Mouse (Mus musculus): ENCODE results near the gene Mc1r. TPM values are rescaled to one million over a fixed set of nuclear protein-coding genes. Genes with fewer than 3 reads are reported as not detected.
"Not testable (repeated sequence)": the region's sequence is repeated elsewhere in the genome, so short reads cannot be mapped to it uniquely, and the experiment has no call there.

The Mc1r gene
- polyA plus RNA-seq, 1 experiment, result not detected

DNA sequence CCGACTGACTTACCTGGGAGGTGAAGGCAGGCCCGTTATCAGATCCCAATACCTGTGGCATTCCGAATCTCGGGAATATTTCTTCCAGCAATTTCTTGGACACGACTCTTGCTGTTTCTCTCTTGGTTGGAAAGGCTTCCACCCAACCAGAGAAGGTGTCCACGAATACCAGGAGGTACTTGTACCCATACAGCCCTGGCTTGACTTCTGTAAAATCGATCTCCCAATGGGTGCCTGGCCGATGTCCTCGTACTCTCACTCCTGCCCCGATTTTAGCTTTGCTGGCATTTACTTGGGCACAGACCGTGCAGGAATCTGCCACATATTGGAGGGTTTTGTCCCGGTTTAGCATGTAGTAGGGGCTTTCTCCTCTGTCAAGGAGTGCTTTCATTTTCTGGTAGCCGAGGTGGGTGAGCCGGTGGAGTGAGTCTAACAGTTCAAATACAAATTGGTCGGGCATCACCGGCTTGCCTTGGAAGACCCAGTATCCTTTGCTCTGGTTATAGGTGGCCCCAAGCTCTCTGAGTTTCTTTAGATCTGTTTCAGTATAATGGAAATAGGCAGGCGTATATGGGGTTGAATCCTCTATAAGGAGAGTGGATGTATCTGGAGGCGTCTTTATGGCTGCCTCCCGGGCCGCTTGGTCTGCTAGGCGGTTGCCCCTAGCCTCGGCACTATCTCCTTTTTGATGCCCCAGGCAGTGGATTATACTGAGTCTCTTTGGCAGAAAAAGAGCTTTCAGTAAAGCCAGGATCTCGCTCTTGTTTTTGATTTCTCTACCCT is 22.2 kb downstream of the Mc1r start:
- Histone ChIP-seq H3K4me3 (ENCODE audit: insufficient read depth, low read length) (no peak overlapping the region), H3K4me1 (ENCODE audit: control insufficient read depth, insufficient read depth, low read length) (no peaks in the 10 kb centered on the region), H3K27ac (ENCODE audit: insufficient read depth, low read depth, low read length) (no peak overlapping the region)
- no peak for TF ChIP-seq POLR2A (IDR thresholded peaks at IDR 0.05; ENCODE audit: borderline replicate concordance, low read depth, low read length)
- no peak for TF ChIP-seq CTCF (IDR thresholded peaks at IDR 0.05; ENCODE audit: low read depth, low read length)

DNA sequence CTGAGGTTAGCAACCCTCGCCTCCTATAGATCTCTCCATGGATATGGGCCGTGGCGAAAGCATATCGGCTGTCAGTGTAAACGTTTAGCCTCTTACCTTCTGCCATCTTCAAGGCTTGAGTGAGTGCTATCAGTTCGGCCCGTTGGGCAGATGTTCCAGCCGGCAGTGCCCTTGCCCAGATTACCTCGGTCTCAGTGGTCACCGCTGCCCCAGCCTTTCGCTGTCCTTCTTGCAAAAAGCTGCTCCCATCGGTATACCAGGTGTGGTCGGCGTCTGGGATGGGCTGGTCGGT is 22.8 kb downstream of the Mc1r start:
- not testable (repeated sequence) for H3K27ac ChIP-seq (ENCODE audit: insufficient read depth, low read depth, low read length); H3K4me1 ChIP-seq (ENCODE audit: control insufficient read depth, insufficient read depth, low read length); H3K4me3 ChIP-seq (ENCODE audit: insufficient read depth, low read length)

GRCm38 (mm10) chr8:123430936-123431335 is 24.0 kb downstream of the Mc1r start:
- not testable (repeated sequence) for H3K4me1 ChIP-seq (ENCODE audit: control insufficient read depth, insufficient read depth, low read length); H3K27ac ChIP-seq (ENCODE audit: insufficient read depth, low read depth, low read length)

GRCm38 (mm10) chr8:123431616-123432365 is 24.9 kb downstream of the Mc1r start:
- H3K4me3 ChIP-seq (ENCODE audit: insufficient read depth, low read length), result no peak overlapping the region
- TF ChIP-seq POLR2A (IDR thresholded peaks at IDR 0.05; ENCODE audit: borderline replicate concordance, low read depth, low read length) (no peak), CTCF (IDR thresholded peaks at IDR 0.05; ENCODE audit: low read depth, low read length) (no peak)
- 0 out of 2 replicates have a peak, but pooled peaks cover 2% of the 10 kb centered on the region for H3K4me1 ChIP-seq (ENCODE audit: control insufficient read depth, insufficient read depth, low read length)
- H3K27ac ChIP-seq (ENCODE audit: insufficient read depth, low read depth, low read length), result no peak overlapping the region

More at GRCm38 (mm10) chr8:123430936-123431335, 24.0 kb downstream of the Mc1r start:
- not testable (repeated sequence) for H3K4me3 ChIP-seq (ENCODE audit: insufficient read depth, low read length)

- Histone ChIP-seq H3K4me3 (ENCODE audit: insufficient read depth, low read length) (no peak overlapping the region), H3K4me1 (ENCODE audit: control insufficient read depth, insufficient read depth, low read length) (0 out of 2 replicates have a peak, but pooled peaks cover 2% of the 10 kb centered on the region), H3K27ac (ENCODE audit: insufficient read depth, low read depth, low read length) (no peak overlapping the region)
- TF ChIP-seq CTCF (IDR thresholded peaks at IDR 0.05; ENCODE audit: low read depth, low read length) (no peak), POLR2A (IDR thresholded peaks at IDR 0.05; ENCODE audit: borderline replicate concordance, low read depth, low read length) (no peak)
Measured at GRCm38 (mm10) chr8:123432381-123432780, 25.5 kb downstream of the Mc1r start.

GRCm38 (mm10) chr8:123433241-123433974 is 26.5 kb downstream of the Mc1r start:
- not testable (repeated sequence) for H3K4me3 ChIP-seq (ENCODE audit: insufficient read depth, low read length); H3K27ac ChIP-seq (ENCODE audit: insufficient read depth, low read depth, low read length); H3K4me1 ChIP-seq (ENCODE audit: control insufficient read depth, insufficient read depth, low read length)

DNA sequence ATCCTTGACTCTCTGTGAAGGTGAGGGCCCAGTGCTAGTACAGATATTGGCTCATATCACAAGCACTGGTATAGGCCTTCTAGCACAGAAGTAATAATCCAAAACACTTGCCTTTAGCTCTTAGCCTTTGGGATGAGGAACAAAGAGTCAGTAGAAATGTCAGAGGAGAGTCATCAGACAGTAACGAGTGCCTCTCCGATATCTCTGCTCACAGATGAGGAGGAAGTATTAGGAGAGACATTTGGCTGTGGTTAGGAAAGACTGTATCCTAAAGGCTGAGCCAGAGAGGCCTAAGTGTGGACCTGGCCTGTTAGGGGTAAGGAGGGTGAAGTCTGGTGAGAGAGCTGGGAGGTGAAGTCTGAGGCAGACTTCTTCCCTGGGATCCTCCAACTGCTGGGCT is 34.9 kb downstream of the Mc1r start:
- H3K27ac ChIP-seq (ENCODE audit: insufficient read depth, low read depth, low read length), result no peak overlapping the region
- H3K4me3 ChIP-seq (ENCODE audit: insufficient read depth, low read length), result no peak overlapping the region
- H3K4me1 ChIP-seq (ENCODE audit: control insufficient read depth, insufficient read depth, low read length), result peaks cover 12% of the 10 kb centered on the region
- TF ChIP-seq CTCF (IDR thresholded peaks at IDR 0.05; ENCODE audit: low read depth, low read length) (no peak), POLR2A (IDR thresholded peaks at IDR 0.05; ENCODE audit: borderline replicate concordance, low read depth, low read length) (no peak)

GRCm38 (mm10) chr8:123442351-123442750 is 35.4 kb downstream of the Mc1r start:
- Histone ChIP-seq H3K4me1 (ENCODE audit: control insufficient read depth, insufficient read depth, low read length) (peaks cover 12% of the 10 kb centered on the region), H3K4me3 (ENCODE audit: insufficient read depth, low read length) (no peak overlapping the region; the same call in 1 of the 2 replicates), H3K27ac (ENCODE audit: insufficient read depth, low read depth, low read length) (no peak overlapping the region)
- TF ChIP-seq POLR2A (IDR thresholded peaks at IDR 0.05; ENCODE audit: borderline replicate concordance, low read depth, low read length) (no peak), CTCF (IDR thresholded peaks at IDR 0.05; ENCODE audit: low read depth, low read length) (no peak)

DNA sequence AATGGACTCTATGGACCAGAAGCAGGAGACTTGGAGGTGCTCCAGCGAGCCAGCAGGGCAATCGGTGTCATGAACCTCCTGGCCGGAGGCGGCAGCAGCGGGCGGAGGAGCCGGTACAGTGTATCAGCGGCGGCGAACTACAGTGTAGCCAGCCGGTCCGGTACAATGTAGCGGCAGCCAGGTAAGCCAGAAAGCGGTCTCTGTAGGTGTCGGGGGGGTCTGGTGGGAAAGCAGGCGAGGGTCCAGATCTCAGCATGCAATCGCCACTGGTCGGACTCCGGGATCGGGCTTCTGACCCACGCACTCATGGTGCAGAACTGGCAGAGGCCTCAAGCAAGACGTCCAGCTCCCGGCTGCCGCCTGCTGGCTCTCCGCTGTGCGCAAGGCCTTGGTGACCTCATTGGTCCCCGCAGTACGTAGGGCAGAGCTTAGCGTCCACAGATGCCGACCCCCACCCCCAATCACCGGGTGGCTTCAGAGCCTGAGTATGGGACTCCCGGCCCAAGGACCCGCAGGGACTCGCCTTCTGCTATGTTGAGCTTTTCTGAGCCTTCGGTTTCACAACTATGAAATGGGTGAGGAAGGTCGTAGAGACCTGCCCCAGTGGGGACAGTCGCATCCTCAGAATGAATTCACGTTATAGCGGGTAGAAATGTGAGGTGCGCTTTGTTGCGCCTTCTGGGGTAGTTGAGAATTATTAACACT is 36.1 kb downstream of the Mc1r start:
- TF ChIP-seq POLR2A (IDR thresholded peaks at IDR 0.05; ENCODE audit: borderline replicate concordance, low read depth, low read length) (no peak), CTCF (IDR thresholded peaks at IDR 0.05; ENCODE audit: low read depth, low read length) (peak; percentile 49)
- Histone ChIP-seq H3K27ac (ENCODE audit: insufficient read depth, low read depth, low read length) (peak overlapping the region; percentile 34), H3K4me1 (ENCODE audit: control insufficient read depth, insufficient read depth, low read length) (peaks cover 12% of the 10 kb centered on the region), H3K4me3 (ENCODE audit: insufficient read depth, low read length) (peak overlapping the region; percentile 70)

DNA sequence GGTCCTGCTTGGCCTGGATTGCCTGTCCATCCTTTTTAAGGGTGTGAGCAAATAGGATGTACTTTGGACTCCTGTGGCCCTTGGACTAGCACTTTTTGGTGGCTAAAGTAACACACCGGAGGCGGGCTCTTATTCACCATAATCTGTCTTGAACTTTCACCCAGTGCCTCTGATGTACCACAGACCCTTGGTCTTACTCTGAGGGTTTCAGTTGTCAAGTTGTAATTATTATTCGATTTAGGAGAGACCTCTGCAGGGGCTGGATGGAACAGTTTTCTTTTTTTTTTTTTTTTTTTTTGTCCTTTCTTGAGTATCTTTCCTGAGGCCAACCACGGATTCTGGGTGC is 36.6 kb downstream of the Mc1r start:
- no peak overlapping the region for H3K27ac ChIP-seq (ENCODE audit: insufficient read depth, low read depth, low read length)
- TF ChIP-seq CTCF (IDR thresholded peaks at IDR 0.05; ENCODE audit: low read depth, low read length) (no peak), POLR2A (IDR thresholded peaks at IDR 0.05; ENCODE audit: borderline replicate concordance, low read depth, low read length) (no peak)
- H3K4me1 ChIP-seq (ENCODE audit: control insufficient read depth, insufficient read depth, low read length), result peaks cover 12% of the 10 kb centered on the region
- H3K4me3 ChIP-seq (ENCODE audit: insufficient read depth, low read length), result peak overlapping the region; percentile 70

All from bone marrow macrophage, adult 2 months (primary cell).